Mouse (Mus musculus) heart, adult 9 months (tissue): ENCODE data around the gene Rps18.

Experiments used
- DNase-seq, 2 experiments: peaks; one replicate each; pipeline ENCODE4 v3.0.0; 2022; ENCODE audit warnings: low spot score in 2 of 2

Gene Rps18

GRCm38 (mm10) chr17:33920282-33921097, 35.3 kb downstream of the Rps18 start:
- peak; percentile 74 to 82 for DNase-seq

- DNase-seq: peak; percentile 89 to 90
Observed at GRCm38 (mm10) chr17:33919351-33920281, 36.2 kb downstream of the Rps18 start.

- DNase-seq: peak; percentile 44 to 62
Observed at GRCm38 (mm10) chr17:33918293-33919203, 37.3 kb downstream of the Rps18 start.

- no peak for DNase-seq
Observed at GRCm38 (mm10) chr17:33917656-33918292, 38.0 kb downstream of the Rps18 start.

- DNase-seq: no peak
Observed at GRCm38 (mm10) chr17:33916847-33917655, 38.8 kb downstream of the Rps18 start.

GRCm38 (mm10) chr17:33916294-33916693, 39.5 kb downstream of the Rps18 start:
- DNase-seq: peak; percentile 47 to 63

- peak; percentile 98 for DNase-seq
Observed at GRCm38 (mm10) chr17:33915671-33916250, 40.0 kb downstream of the Rps18 start, which contains the start of the genes Tapbp and Zbtb22. Gene Tapbp, plus strand, starts transcription at chr17:33915899. Gene Zbtb22, plus strand, starts transcription at chr17:33915904.

GRCm38 (mm10) chr17:33914969-33915391, 40.8 kb downstream of the Rps18 start:
- DNase-seq: no peak

GRCm38 (mm10) chr17:33913905-33914304, 41.9 kb downstream of the Rps18 start:
- no peak for DNase-seq

GRCm38 (mm10) chr17:33913264-33913663, 42.5 kb downstream of the Rps18 start:
- DNase-seq: no peak

GRCm38 (mm10) chr17:33911813-33912414, 43.9 kb downstream of the Rps18 start:
- DNase-seq: no peak

GRCm38 (mm10) chr17:33911052-33911812, 44.6 kb downstream of the Rps18 start:
- DNase-seq: no peak

GRCm38 (mm10) chr17:33910346-33911051, 45.3 kb downstream of the Rps18 start:
- DNase-seq: no peak

GRCm38 (mm10) chr17:33909869-33910250, 45.9 kb downstream of the Rps18 start:
- DNase-seq: peak; percentile 44 to 63

GRCm38 (mm10) chr17:33909077-33909868, 46.5 kb downstream of the Rps18 start, which contains the start of gene Daxx:
Gene Daxx, plus strand, starts transcription at chr17:33909414.
- peak; percentile 98 to 99 for DNase-seq

- peak; percentile 29 to 33 for DNase-seq
Observed at GRCm38 (mm10) chr17:33908331-33909076, 47.3 kb downstream of the Rps18 start.
